Mouse (Mus musculus): ENCODE results near the gene Gng2. TPM values are rescaled to one million over a fixed set of nuclear protein-coding genes. Genes with fewer than 3 reads are reported as not detected.
"Not testable (repeated sequence)": the region's sequence is repeated elsewhere in the genome, so short reads cannot be mapped to it uniquely, and the experiment has no call there.

The Gng2 gene
- total RNA-seq, 2 experiments from 2014 or later = 346 to 354 TPM

DNA sequence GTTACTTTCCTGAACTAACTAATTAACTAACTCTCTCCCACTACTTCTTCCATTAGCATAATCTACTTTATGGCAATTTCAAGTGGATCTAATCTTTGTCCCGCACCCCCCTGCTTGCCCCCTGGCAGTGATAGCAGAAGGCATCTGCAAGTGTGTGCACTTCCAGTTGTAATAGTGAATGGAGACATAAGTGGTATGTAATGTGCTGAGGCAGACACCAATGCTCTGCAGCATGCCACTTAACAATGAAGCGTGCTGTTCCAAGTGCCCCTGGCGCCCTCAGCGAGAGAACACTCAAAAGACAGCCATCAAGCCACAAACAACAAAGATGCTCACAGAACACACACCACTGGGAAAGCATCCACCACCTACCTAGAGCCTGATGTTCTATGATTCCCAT, 76.9 kb downstream of the Gng2 start:
- DNase-seq (ENCODE audit: low spot score in 2 of 2) = no peak
- intact Hi-C loops (cut with DNase I) = no loop called here

DNA sequence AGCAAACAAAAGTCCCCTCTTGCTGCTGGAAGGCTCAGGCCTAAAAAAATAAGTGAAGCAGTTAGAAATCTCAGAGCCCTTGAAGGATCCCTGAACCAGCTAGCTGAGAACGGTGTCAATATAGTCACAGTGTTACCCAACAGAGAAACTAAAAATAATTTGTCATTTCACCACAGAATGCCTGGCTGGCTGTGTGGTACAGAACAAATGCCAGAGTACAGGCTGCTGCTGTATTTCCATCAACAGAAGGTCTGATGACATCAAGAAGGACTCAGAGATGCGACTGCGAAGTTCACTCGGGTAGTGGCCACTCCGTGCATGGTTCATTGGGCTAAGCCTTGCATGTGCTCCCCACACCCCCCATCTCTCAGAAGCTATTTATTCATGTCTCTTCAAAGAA, 89.9 kb downstream of the Gng2 start:
- intact Hi-C loops (cut with DNase I) = no loop called here
- peak in 1 of 2 experiments; percentile 69 for DNase-seq (ENCODE audit: low spot score in 2 of 2)

DNA sequence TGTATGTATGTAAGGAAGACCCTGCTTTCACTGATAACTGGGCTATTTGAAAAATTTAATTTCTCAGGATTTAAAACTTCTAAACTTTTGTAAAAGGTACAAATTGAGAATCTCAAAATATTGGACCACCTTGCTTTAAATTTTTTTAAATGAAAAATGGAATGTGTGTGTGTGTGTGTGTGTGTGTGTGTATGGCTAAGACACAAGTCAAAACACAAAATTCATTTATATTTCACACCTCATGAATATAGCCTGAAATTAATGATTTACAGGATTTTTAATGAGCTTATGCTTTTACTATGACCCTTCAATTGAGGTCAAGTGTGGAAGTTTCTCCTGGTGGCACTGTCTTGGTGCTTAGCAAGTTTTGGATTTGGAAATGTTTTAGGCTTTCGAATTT, 93.0 kb downstream of the Gng2 start:
- DNase-seq (ENCODE audit: low spot score in 2 of 2); intact Hi-C loops (cut with DNase I): not testable (repeated sequence)

DNA sequence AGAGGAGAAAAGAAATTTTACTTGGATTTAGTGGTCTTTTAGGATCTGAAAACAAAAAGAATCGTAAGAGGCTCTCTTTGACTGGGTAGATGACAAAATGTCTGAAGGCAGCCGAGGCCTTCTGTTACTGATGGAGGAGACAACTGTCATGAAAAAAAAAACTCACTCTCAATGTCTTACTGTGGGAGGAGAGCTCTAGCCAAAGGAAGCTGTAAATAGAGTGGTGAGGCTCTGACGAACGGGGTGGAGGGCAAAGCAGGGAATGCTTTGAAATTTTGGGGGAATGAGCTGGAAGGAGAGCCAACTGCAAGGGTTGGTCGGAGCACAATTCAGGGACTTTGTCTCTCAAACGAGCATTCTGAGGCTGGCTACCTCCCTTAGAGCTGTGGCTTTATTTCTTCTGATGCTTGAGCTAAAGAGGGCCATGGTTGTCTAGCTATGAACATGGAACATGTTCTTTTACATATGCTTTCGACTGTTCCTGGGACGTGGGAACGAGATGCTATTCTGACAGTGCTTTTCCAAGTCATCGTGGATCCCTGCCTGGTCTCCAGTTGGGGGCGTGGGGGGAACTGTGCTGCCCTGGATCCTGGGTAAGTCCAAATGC, 103.1 kb downstream of the Gng2 start:
- intact Hi-C loops (cut with DNase I) = no loop called here
- DNase-seq (ENCODE audit: low spot score in 2 of 2) = peak in 1 of 2 experiments; percentile 26

DNA sequence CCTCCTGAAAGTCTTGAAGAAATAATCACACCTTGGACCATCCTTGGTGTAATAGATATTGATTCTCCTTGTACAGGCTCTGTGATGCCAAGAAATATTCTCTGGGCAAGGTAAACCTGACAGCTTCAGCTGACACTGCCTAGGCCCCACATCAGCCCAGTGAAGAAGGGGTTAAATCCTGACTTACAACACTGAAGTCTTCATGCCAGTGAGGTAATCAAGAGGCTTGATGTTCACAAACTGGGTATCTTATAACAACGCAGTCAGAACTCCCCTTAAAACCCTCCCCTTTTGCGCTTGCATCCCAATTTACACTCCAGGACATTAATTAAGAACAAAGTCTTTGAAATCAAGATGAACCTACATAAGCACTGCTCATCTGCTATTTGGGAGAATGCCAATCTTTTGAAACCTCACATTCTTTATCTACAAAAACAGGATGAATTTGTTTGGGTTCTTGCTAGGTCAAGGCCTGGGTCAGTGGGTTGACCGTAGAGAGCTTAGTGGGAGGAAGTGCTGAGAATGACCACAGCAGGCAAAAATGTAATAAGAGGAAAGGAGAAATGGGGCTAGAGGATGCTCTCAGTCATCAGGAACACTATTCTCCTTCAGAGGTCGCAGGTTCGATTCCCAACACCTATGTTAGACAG, 110.0 kb downstream of the Gng2 start:
- intact Hi-C loops (cut with DNase I) = no loop called here
- DNase-seq (ENCODE audit: low spot score in 2 of 2) = no peak

DNA sequence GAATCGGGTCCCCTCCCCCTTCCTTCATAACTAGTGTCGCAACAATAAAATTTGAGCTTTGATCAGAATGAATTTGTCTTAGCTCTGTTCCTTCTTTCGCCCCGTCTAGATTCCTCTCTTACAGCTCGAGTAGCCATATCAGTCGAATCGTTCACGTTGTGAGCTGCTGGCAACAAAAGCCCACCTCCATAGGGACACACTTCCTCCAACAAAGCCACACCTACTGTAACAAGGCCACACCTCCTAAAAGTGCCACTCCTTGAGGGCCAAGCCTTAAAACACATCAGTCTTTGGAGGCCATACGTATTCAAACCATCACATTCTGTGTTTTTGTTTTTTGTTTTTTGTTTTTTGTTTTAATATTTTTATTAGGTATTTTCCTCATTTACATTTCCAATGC, 112.3 kb downstream of the Gng2 start:
- intact Hi-C loops (cut with DNase I); DNase-seq (ENCODE audit: low spot score in 2 of 2): not testable (repeated sequence)

DNA sequence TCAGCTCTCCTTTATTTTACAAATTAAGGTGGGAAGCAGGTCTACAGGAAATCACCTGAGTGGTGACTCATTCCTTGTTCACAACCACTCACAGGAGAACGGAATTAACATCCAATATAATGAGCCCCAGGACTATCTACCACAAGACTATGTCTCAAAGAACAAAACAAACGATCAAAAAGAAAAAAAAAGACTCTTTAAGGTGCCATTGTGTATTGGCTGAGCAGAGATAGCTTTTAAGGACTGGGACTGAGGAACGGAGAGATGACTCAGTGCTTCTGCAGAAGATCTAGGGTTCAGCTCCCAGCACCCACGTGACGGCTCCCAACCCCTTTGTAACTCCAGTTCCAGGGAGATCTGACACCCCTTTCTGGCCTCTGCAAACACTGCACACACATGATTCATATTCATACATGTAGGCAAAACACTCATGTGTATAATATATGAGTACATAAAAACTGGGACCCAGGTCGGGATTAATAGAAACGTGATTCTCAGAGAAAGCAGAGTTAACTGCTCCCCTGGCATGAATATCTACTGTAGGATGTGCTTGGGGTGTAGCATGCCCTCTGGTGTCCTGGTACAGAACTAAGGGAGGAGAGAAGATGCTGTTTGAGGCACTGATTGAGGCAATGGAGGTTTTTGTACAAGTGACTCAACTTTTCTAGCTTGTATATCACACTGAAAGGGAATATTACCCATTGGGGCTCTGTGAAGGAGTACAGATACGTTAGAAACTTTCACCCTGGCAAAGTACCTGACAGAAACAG, 115.9 kb downstream of the Gng2 start:
- DNase-seq (ENCODE audit: low spot score in 2 of 2) = no peak
- intact Hi-C loops (cut with DNase I) = no loop called here

DNA sequence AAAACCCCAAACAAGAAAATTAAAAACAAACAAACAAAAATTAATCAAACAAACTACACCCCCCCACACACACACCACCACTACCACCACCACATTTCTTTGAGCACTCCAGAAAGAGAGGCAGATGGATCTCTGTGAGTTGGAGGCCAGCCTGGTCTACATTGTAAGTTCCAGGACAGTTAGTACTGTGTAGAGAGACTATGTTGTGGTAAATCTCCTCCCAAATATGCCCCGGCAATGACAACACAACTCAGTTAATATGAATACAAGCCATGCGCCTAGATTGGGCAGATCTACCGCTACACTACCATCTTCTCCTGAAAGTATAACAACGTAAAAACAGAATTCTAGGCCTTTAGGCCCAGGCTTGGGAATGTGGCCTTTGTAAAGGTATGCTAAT, 117.1 kb downstream of the Gng2 start:
- intact Hi-C loops (cut with DNase I) = no loop called here
- no peak for DNase-seq (ENCODE audit: low spot score in 2 of 2)

DNA sequence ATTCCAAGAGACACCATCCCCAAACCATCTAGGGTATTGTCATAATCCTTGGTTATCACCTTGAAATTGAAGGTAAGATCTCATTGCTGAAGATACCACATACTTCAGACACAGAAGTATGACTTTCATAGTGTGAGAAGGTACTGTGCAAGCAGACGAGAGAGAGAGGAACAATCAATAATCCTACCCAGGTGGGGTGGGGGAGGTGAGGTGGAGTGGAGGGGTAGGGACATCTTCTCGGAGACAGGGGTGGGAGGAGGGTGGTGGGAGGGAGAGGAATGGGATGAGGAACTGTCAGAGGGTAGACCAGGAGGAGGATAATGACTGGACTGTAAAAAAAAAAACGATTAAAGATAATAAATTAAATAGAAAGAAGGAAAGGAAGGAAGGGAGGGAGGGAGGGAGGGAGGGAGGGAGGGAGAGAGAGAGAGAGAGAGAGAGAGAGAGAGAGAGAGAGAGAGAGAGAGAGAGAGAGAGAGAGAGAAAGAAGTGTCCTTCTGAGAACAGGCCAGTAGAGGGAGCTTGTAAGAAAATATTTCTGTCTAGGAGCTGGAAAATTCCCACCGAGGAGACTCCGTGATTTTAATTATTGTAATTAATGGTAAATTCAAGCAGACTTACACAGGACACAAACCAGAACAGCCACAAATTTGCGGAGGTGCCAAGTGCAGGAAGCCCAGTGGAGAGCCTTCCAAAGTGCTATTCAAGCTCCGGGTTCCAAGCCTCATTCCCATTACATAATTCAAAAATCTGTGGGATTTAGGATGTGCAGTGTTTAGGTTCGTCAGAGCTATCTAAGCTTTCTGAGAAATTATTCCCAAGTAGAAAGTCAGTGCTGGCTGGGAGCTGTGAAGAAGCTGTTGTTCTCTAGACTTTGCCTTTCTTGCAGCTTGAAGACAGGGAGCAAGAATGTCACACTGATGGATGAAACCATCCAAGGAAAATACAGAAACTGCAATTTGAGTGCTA, 118.3 kb downstream of the Gng2 start:
- intact Hi-C loops (cut with DNase I) = loop anchor here (1.0 to 5.0 kb wide), 2 partner anchors 117 to 208 kb away; no protein-coding TSS in a partner anchor
- peak; percentile 55 to 73 for DNase-seq (ENCODE audit: low spot score in 2 of 2)

DNA sequence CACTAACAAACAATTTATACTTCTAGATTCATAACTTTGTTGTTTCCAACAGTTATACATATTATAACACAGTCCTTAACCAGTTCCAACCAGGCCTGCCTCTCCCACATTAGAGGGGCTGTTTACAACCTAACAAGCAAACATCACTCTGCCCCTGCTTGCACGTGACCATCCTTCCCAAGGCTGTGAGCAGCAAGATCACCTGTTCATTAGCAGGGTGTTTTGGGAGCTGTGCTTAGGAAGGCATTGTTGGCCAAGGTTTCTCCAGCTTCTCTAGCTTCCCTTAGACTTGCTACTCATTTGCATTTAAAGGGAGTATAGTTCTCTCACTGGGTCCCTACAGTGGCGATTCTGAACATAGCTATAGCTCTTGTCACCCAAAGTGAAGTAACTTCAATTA, 119.1 kb downstream of the Gng2 start:
- intact Hi-C loops (cut with DNase I) = loop anchor here (5.0 kb wide), 1 partner anchor 209 kb away; no protein-coding TSS in a partner anchor
- DNase-seq (ENCODE audit: low spot score in 2 of 2) = no peak

DNA sequence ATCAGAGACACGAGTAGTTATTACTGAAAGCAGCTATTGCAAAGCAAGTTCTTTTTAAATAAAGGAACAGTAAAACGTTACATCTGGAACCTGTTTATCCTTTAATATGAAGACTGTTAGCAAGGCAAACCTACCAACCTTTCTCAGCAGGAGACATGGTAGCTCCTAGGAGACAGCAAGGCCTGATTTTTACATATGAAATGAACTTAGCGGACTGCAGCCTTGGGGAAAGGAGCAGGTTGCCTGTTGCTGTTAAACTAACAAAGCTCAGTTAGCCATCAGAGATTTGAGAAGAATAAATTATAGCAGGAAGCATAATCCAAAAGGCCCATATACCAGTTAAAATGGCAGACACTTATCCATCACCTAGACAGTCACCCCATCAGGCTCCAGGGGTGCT, 124.0 kb downstream of the Gng2 start:
- intact Hi-C loops (cut with DNase I) = no loop called here
- no peak for DNase-seq (ENCODE audit: low spot score in 2 of 2)

DNA sequence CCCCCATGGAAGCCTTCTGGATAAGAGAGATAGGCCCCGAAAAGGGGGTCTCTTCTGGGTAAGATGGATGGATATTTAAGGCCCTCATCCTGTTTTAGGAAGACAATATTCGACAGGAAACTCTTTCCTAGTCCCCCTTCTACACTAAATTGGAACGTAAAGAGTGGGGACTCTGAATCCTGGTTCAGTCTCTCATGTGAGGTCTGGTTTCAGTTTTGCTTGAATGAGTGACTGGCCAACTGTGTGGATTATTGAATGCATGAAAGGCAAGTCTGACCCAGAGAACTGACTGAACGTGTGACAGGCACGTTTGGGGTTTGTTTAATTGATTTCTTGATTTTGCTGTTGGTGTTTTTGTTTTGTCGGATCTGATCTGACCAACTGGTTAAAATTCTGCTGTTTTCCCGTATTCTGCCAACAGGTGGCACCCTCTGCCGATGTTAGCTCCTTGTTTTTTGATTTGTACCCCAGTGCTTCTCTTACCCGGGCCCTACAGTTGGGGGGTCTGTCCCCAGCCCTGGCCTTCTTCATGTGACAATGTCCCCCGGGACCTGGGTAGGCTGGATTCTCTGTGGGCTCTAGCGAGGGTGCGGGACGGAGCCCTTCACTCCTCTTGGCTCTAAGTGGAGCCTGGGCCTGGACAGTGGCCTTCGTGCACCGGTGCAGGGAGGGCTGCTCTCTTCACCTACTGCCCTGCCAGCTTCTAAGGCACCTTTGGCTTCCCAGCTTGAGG, 137.7 kb downstream of the Gng2 start:
- DNase-seq (ENCODE audit: low spot score in 2 of 2) = peak; percentile 80 to 84
- intact Hi-C loops (cut with DNase I) = loop anchor here (1.0 to 5.0 kb wide), 2 partner anchors 227 to 428 kb away; partner anchors contain the start of gene Kcnk16

DNA sequence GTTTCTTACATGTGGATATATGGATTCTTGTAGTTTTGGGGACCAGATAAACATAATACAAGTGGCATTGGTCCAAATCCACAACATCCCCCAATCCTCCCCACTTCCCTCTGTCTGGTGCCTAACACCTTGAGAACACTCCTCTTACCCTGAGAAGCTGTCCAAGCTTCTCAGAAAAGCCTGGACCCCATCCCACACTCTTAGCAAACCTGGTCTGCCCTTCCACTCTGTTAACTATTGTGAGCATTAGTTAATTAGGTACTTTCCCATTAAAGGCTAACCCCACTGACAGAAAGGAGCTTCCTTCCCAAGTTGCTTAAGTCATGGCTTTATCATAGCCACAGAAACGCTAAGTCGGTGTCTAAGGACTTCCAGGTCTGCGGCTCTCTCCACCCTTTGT, 141.1 kb downstream of the Gng2 start:
- DNase-seq (ENCODE audit: low spot score in 2 of 2) = no peak
- intact Hi-C loops (cut with DNase I) = no loop called here

DNA sequence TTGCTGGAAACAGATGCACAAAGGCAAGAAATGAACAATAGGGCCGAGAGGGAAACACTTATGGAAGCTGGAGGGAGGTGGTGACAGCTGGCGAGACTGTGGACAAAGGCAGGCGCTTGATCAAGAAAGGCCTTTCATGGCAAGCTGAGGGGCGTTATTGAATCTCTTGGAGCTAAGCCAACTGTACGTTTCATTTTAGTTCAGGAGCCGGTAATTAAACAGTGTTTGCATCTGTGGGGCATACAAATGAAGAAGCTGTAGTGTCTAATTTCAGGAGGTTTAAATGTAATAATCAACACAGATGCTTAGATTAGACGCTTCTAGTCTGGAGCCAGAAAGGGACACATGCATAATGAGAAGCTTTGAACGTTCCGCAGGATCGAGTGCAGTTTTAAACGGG, 151.9 kb downstream of the Gng2 start:
- intact Hi-C loops (cut with DNase I) = loop anchor here (10.0 kb wide), 1 partner anchor 429 kb away; no protein-coding TSS in a partner anchor
- peak in 1 of 2 experiments; percentile 40 for DNase-seq (ENCODE audit: low spot score in 2 of 2)

DNA sequence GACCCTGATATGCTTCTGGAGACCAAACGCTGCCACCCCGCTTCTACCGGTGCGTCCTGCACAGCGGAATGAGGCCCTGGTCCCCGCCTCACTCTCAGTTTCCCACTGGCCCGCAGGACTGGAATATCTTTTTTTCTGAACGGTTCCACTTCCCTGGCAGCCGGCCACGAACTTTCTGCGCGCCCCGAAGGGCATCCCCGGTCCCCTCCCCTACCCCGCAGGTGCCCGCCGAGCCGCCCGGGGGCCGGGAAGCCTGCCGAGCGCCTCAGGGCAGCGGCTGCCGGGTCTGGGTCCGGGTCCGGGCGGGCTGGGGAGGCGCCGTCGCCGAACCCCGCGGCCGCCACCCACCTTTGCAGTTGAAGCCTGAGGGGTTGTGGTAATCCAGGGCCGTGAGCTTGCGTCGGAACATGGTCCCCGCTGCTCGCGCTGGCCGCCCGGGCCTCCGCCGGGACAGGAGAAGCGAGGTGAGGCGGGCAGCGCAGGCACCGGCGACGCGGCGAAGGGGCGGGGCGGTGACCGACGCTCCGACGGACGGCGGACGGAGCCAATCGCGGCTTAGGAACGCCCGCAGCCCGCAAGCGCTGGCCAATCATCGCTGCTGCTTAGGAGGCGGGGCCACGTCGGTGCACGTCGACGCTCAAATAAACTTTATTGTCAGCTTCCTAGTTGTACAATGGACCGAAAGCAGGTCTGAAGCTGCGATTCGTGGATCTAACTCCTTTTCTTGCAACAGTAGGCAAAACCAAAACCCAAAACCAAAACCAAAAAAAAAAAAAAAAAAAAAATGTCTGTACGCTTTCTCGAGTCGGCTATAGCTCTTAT, 153.9 kb downstream of the Gng2 start, which contains the start of gene Rtraf:
TSS of gene Rtraf (minus strand) at position 504 of the 822 bp plus-strand sequence.
- DNase-seq (ENCODE audit: low spot score in 2 of 2) = peak; percentile 92 to 93
- intact Hi-C loops (cut with DNase I) = loop anchor here (10.0 kb wide), 1 partner anchor 431 kb away; no protein-coding TSS in a partner anchor
